Mouse (Mus musculus) ovary, postnatal 14 days (tissue): ENCODE measurements around the gene Hamp.

Experiments used
- DNase-seq: peaks from one replicate; pipeline ENCODE4 v3.0.0; 2022; ENCODE audit warnings: low spot score

Gene Hamp

DNA sequence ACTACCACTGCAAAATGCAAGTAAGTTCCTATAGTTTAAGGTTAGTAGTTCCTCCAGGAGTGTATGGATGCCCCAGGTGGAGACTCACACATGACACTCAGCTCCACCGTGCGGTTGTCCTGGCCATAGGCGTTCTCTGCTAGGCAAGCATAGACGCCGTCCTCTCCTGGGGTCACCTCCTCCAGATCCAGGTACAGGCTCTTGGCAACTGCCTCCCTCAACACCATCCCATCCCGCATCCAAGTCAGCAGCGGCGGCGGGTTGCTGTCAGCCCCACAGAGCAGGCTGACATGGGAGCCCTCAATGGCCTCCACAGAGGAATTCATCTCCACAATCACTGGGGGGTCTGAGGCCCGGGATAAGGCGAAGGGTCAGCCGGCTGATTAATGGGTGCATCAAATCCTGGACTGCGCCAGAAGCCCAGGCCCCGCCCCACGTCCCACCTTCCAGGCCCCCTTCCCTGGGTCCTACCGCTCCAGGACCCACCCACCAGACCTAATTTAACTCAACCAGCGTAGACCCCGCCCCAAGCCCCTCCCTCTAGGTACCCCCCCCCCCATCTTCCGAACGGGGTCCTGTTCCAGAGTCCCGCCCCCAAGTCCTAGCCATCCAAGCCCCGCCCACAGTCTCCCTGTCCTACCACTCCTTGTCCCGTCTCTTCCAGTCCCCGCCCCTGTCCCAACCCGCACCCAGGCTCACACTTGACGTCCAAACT lies 35.4 kb downstream of the Hamp start:
- no peak for DNase-seq

GRCm38 (mm10) chr7:30904042-30904441 lies 39.8 kb downstream of the Hamp start:
- DNase-seq = no peak

- DNase-seq = no peak
Measured at GRCm38 (mm10) chr7:30895217-30895616, 48.6 kb downstream of the Hamp start.

DNA sequence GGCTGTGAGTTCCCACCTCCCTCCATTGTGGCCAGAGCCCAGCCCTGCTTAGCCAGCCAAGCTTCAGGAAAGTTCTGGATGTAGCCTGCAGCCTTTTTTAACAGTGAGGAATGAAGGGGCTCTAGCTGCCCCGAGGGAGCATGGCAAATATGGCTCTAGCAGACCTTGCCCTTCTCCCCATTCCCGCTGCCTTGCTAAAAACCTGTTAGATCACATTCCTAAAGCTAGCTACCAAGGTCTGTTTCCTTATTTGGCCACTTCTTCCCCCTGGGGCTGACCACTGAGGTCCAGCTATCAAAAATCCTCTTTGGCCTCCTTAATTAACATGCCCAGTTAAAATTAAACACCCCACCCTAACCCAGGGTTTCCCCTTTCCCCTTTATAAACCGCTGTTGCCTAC lies 51.3 kb downstream of the Hamp start:
- DNase-seq = no peak
